Mouse (Mus musculus) MEL (cell line): ENCODE measurements at regions not wholly inside any gene's neighbourhood (a gene's known extent, or its start where the extent isn't known, plus 50 kb on each side); places are given as distances from the start of the nearest gene placed in this dataset.

ENCODE experiments used
- DNase-seq: peaks from one replicate; pipeline ENCODE4 v3.0.0; 2011; ENCODE audit warnings: low read depth, low spot score
- H3K27ac ChIP-seq: 2 replicates; pipeline ENCODE4 v1.5.1; 2012; ENCODE audit warnings: low read depth, mild to moderate bottlenecking, control low read depth, low read length, moderate library complexity; ENCODE audit not compliant: control insufficient read depth
- H3K27me3 ChIP-seq, 2 experiments: fragments of 150-350 bp in 1 of 2; sonication (generic) in 1 of 2; 2 replicates each; pipeline ENCODE4 v1.6.1; 2012; ENCODE audit warnings: low read length in 2 of 2, mild to moderate bottlenecking in 2 of 2, improper control_type of control experiment in 1 of 2, moderate library complexity in 1 of 2; ENCODE audit not compliant: insufficient read depth in 2 of 2, control insufficient read depth in 1 of 2
- H3K36me3 ChIP-seq, 2 experiments: 2 replicates each; pipeline ENCODE4 v1.6.1; 2012 to 2014; ENCODE audit warnings: low read length in 2 of 2, improper control_type of control experiment in 1 of 2, inconsistent platforms in 1 of 2, mild to moderate bottlenecking in 1 of 2; ENCODE audit not compliant: insufficient read depth in 2 of 2, control insufficient read depth in 1 of 2
- H3K4me1 ChIP-seq, 2 experiments: fragments of 150-350 bp in 1 of 2; sonication (generic) in 1 of 2; 2 replicates each; pipeline ENCODE4 v1.6.1; 2012; ENCODE audit warnings: low read length in 2 of 2, improper control_type of control experiment in 1 of 2, mild to moderate bottlenecking in 1 of 2; ENCODE audit not compliant: insufficient read depth in 2 of 2, control insufficient read depth in 1 of 2
- H3K4me3 ChIP-seq, 2 experiments: fragments of 150-350 bp in 1 of 2; sonication (generic) in 1 of 2; 2 replicates each; pipeline ENCODE4 v1.5.1; 2012; ENCODE audit warnings: low read depth in 2 of 2, low read length in 2 of 2, mild to moderate bottlenecking in 2 of 2, moderate library complexity in 2 of 2, control low read depth in 1 of 2, improper control_type of control experiment in 1 of 2; ENCODE audit not compliant: control insufficient read depth in 1 of 2, insufficient read depth in 1 of 2
- H3K79me2 ChIP-seq: 2 replicates; pipeline ENCODE4 v1.6.1; 2012; ENCODE audit warnings: mild to moderate bottlenecking, low read length, moderate library complexity; ENCODE audit not compliant: control insufficient read depth, poor library complexity, insufficient read depth
- H3K9ac ChIP-seq: 2 replicates; pipeline ENCODE4 v1.6.1; 2012; ENCODE audit warnings: low read depth, mild to moderate bottlenecking, control low read depth, low read length, moderate library complexity; ENCODE audit not compliant: control insufficient read depth, poor library complexity, severe bottlenecking
- H3K9me3 ChIP-seq: fragments of 150-350 bp; sonication (generic); replicated peaks from 2 replicates; pipeline ENCODE4 v1.6.1; 2012; ENCODE audit warnings: mild to moderate bottlenecking, low read length, improper control_type of control experiment, moderate library complexity; ENCODE audit not compliant: insufficient read depth
- E2F4 ChIP-seq: IDR thresholded peaks from 2 replicates; pipeline ENCODE4 v1.6.1; 2011; ENCODE audit warnings: low read depth, low read length, improper control_type of control experiment, borderline replicate concordance
- EP300 ChIP-seq, 2 experiments: IDR thresholded peaks; 2 replicates each; pipeline ENCODE4 v1.6.1; 2011; ENCODE audit warnings: improper control_type of control experiment in 2 of 2, low read length in 2 of 2, low read depth in 1 of 2, mild to moderate bottlenecking in 1 of 2
- ETS1 ChIP-seq: IDR thresholded peaks from 2 replicates; pipeline ENCODE4 v1.6.1; 2012; ENCODE audit warnings: low read depth, mild to moderate bottlenecking, inconsistent platforms, low read length, improper control_type of control experiment, moderate library complexity
- HCFC1 ChIP-seq: IDR thresholded peaks from 2 replicates; pipeline ENCODE4 v1.6.1; 2012; ENCODE audit warnings: low read depth, mild to moderate bottlenecking, inconsistent platforms, low read length, improper control_type of control experiment, moderate library complexity
- MAFK ChIP-seq: IDR thresholded peaks from 2 replicates; pipeline ENCODE4 v1.6.1; 2011; ENCODE audit warnings: low read depth, mild to moderate bottlenecking, low read length, improper control_type of control experiment, borderline replicate concordance
- MEF2A ChIP-seq: IDR thresholded peaks from 2 replicates; pipeline ENCODE4 v1.6.1; 2014; ENCODE audit warnings: low read depth, mild to moderate bottlenecking, inconsistent platforms, low read length, improper control_type of control experiment; ENCODE audit not compliant: poor library complexity, insufficient replicate concordance, severe bottlenecking; ENCODE audit errors: extremely low read depth
- MXI1 ChIP-seq: IDR thresholded peaks from 2 replicates; pipeline ENCODE4 v1.6.1; 2011; ENCODE audit warnings: mild to moderate bottlenecking, low read depth, low read length, improper control_type of control experiment
- MYB ChIP-seq: IDR thresholded peaks from 2 replicates; pipeline ENCODE4 v1.6.1; 2011; ENCODE audit warnings: mild to moderate bottlenecking, low read depth, low read length, improper control_type of control experiment
- MYC ChIP-seq: IDR thresholded peaks from 2 replicates; pipeline ENCODE4 v1.6.1; 2011; ENCODE audit warnings: low read depth, mild to moderate bottlenecking, low read length, improper control_type of control experiment, moderate library complexity
- NELFE ChIP-seq: IDR thresholded peaks from 2 replicates; pipeline ENCODE4 v1.6.1; 2011; ENCODE audit warnings: low read depth, low read length, improper control_type of control experiment
- NRF1 ChIP-seq: IDR thresholded peaks from 2 replicates; pipeline ENCODE4 v1.6.1; 2014; ENCODE audit warnings: low read depth, mild to moderate bottlenecking, inconsistent platforms, low read length, improper control_type of control experiment, moderate library complexity; ENCODE audit not compliant: poor library complexity, insufficient read depth, severe bottlenecking
- POLR2A ChIP-seq, 2 experiments: IDR thresholded peaks; 2 replicates each; pipeline ENCODE4 v1.6.1; 2011 to 2012; ENCODE audit warnings: low read length in 2 of 2, mild to moderate bottlenecking in 2 of 2, control low read depth in 1 of 2, improper control_type of control experiment in 1 of 2, low read depth in 1 of 2, moderate library complexity in 1 of 2; ENCODE audit not compliant: control insufficient read depth in 1 of 2, insufficient read depth in 1 of 2, poor library complexity in 1 of 2
- RCOR1 ChIP-seq: IDR thresholded peaks from 2 replicates; pipeline ENCODE4 v1.6.1; 2012; ENCODE audit warnings: low read depth, mild to moderate bottlenecking, inconsistent platforms, low read length, improper control_type of control experiment
- TAL1 ChIP-seq: IDR thresholded peaks from 2 replicates; pipeline ENCODE4 v1.6.1; 2012; ENCODE audit warnings: mild to moderate bottlenecking, inconsistent platforms, low read length, moderate library complexity, mixed read lengths
- USF1 ChIP-seq: IDR thresholded peaks from 2 replicates; pipeline ENCODE4 v1.6.1; 2014; ENCODE audit warnings: low read depth, mild to moderate bottlenecking, inconsistent platforms, low read length, improper control_type of control experiment, moderate library complexity
- USF2 ChIP-seq, 2 experiments: IDR thresholded peaks; 2 replicates each; pipeline ENCODE4 v1.6.1; 2011 to 2012; ENCODE audit warnings: improper control_type of control experiment in 2 of 2, low read length in 2 of 2, borderline replicate concordance in 1 of 2, inconsistent platforms in 1 of 2, low read depth in 1 of 2, mild to moderate bottlenecking in 1 of 2; ENCODE audit not compliant: insufficient read depth in 1 of 2
- ZKSCAN1 ChIP-seq: IDR thresholded peaks from 2 replicates; pipeline ENCODE4 v1.6.1; 2012; ENCODE audit warnings: low read depth, mild to moderate bottlenecking, inconsistent platforms, low read length, improper control_type of control experiment, moderate library complexity

- no peak overlapping the region for H3K4me3 ChIP-seq
- H3K79me2 ChIP-seq, result no peaks in the 10 kb centered on the region
- TF ChIP-seq USF1 (no peak), RCOR1 (no peak), USF2 (IDR thresholded peaks at IDR 0.05; ENCODE audit: borderline replicate concordance in 1 of 2, insufficient read depth in 1 of 2, low read depth in 1 of 2, low read length in 2 of 2) (no peak), E2F4 (no peak), MEF2A (no peak), TAL1 (no peak), MYC (no peak), HCFC1 (no peak), MYB (no peak), POLR2A (IDR thresholded peaks at IDR 0.05; ENCODE audit: control insufficient read depth in 1 of 2, insufficient read depth in 1 of 2, low read depth in 1 of 2, low read length in 2 of 2, poor library complexity in 1 of 2) (no peak), NELFE (no peak), ETS1 (no peak), MAFK (no peak), NRF1 (no peak), EP300 (IDR thresholded peaks at IDR 0.05; ENCODE audit: low read depth in 1 of 2, low read length in 2 of 2) (no peak), MXI1 (no peak)
- H3K27me3 ChIP-seq, result no peaks in the 10 kb centered on the region
- H3K9me3 ChIP-seq, result no peaks in the 10 kb centered on the region
- no peak overlapping the region for H3K9ac ChIP-seq
- no peaks in the 10 kb centered on the region for H3K36me3 ChIP-seq
- DNase-seq, result no peak
- no peaks in the 10 kb centered on the region for H3K4me1 ChIP-seq
- no peak overlapping the region for H3K27ac ChIP-seq
These were observed 386.9 kb upstream of the Pmfbp1 start for GRCm38 (mm10) chr8:109106971-109107370.

DNA sequence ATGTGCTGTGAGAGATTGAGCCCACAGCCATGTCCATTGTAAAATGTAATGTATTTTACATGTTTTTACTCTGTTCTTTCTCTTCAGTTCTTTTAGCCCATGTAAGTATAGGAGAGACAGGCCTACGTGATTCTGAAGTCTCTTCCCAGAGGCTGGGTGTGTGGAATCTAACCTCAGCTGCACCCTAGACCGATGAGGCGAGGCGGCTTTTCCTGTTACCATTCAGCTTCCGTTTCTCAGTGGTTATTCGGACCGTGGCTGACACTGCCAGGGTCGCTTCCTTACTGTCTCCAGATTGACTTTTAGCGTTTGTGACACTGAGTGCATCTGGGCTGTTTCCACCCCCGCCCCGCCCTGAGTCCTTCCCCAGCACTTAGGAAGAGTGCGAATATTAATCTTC lies 386.1 kb upstream of the Pmfbp1 start:
- H3K4me3 ChIP-seq, result no peak overlapping the region
- no peaks in the 10 kb centered on the region for H3K9me3 ChIP-seq
- no peak for TF ChIP-seq MYC
- TF ChIP-seq USF2 (IDR thresholded peaks at IDR 0.05; ENCODE audit: borderline replicate concordance in 1 of 2, insufficient read depth in 1 of 2, low read depth in 1 of 2, low read length in 2 of 2), result no peak
- TF ChIP-seq MYB, result no peak
- TF ChIP-seq MXI1, result no peak
- no peak for TF ChIP-seq ZKSCAN1
- no peaks in the 10 kb centered on the region for H3K79me2 ChIP-seq
- DNase-seq, result no peak
- H3K36me3 ChIP-seq, result no peaks in the 10 kb centered on the region
- no peaks in the 10 kb centered on the region for H3K27me3 ChIP-seq
- H3K4me1 ChIP-seq, result no peaks in the 10 kb centered on the region
- H3K9ac ChIP-seq, result no peak overlapping the region
- H3K27ac ChIP-seq, result no peak overlapping the region
